Mouse (Mus musculus) kidney, embryonic 15.5 days (tissue): Measurements from ENCODE around the gene Pofut1. TPM values are rescaled to one million over a fixed set of nuclear protein-coding genes. Genes with fewer than 3 reads are reported as not detected.
"Not testable (repeated sequence)": the region's sequence is repeated elsewhere in the genome, so short reads cannot be mapped to it uniquely, and the experiment has no call there.

Experiments
- ATAC-seq: fragments of 200-750 bp; cut with Nextera tagmentation; replicated peaks from 2 replicates; pipeline ENCODE4 v1.8.0; 2017; ENCODE audit warnings: moderate TSS enrichment; ENCODE audit not compliant: low FRiP score
- H3K27ac ChIP-seq: fragments of 300-500 bp; sonication (generic); 2 replicates; pipeline ENCODE4 v1.5.1; 2015; ENCODE audit warnings: mild to moderate bottlenecking, inconsistent platforms
- H3K27me3 ChIP-seq: fragments of 300-500 bp; sonication (generic); 2 replicates; pipeline ENCODE4 v1.6.1; 2015; ENCODE audit warnings: inconsistent platforms
- H3K36me3 ChIP-seq: fragments of 300-500 bp; sonication (generic); 2 replicates; pipeline ENCODE4 v1.6.1; 2015; ENCODE audit warnings: inconsistent platforms
- H3K4me1 ChIP-seq: fragments of 300-500 bp; sonication (generic); 2 replicates; pipeline ENCODE4 v1.6.1; 2015; ENCODE audit warnings: inconsistent platforms
- H3K4me2 ChIP-seq: fragments of 300-500 bp; sonication (generic); 2 replicates; pipeline ENCODE4 v1.6.1; 2015; ENCODE audit warnings: moderate library complexity, mild to moderate bottlenecking, inconsistent platforms
- H3K4me3 ChIP-seq: fragments of 300-500 bp; sonication (generic); replicated peaks from 2 replicates; pipeline ENCODE4 v1.5.1; 2015; ENCODE audit warnings: mild to moderate bottlenecking, inconsistent platforms
- H3K9ac ChIP-seq: fragments of 300-500 bp; sonication (generic); 2 replicates; pipeline ENCODE4 v1.6.1; 2015; ENCODE audit warnings: mild to moderate bottlenecking, inconsistent platforms
- H3K9me3 ChIP-seq: fragments of 300-500 bp; sonication (generic); replicated peaks from 2 replicates; pipeline ENCODE4 v1.6.1; 2016; ENCODE audit warnings: inconsistent platforms
- WGBS: fragments of 180-500 bp; shearing (Covaris S2); methylation state at CpG from one replicate; pipeline ENCODE4 v1.1.7; 2015; ENCODE audit warnings: mixed read lengths; 5-methylcytosine and 5-hydroxymethylcytosine counted together
- polyA plus RNA-seq: library from polyadenylated mRNA; unstranded; fragments of >200 nt; fragmentation: Nextera tagmentation; extraction: Ambion mirVana; gene quantifications from 2 replicates; pipeline ENCODE4 v1.2.1, GENCODE M21; 2015

Pofut1 gene
- polyA plus RNA-seq, 1 experiment from 2014 or later, result 6.4 TPM

DNA sequence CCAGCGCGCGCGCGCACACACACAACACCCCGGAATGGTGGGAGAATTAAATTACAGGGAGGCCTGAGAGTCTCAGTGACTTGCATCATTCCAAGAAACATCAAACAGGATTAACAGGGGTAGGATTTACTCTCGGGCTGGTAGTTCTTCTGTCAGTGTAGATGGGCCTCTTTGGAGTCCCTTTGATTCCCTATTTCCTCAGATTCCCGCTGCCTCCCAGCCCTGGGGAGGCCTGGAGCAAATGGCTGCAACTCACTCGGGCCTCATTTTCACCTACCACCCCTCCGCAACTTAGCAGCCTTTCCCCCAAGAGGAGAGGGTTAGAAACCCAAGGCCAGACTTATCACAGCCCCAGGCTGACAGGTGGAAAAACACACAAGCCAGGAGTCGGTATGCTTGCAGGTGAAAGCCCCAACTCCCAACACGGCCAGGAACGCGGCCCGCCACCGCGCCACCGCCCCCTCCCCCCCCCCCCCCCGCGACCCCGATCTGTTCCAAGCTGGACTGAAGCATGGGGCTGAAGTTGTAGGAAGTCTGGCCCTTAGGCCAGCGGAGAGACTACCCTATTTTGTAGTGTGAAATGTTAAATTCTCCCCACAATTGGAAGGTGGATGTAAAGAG lies 1.4 kb upstream of the Pofut1 start:
- Histone ChIP-seq H3K4me1 (peaks cover 52% of the 10 kb centered on the region), H3K4me3 (peak overlapping the region; percentile 99), H3K36me3 (peaks cover 32% of the 10 kb centered on the region), H3K27ac (peak overlapping the region; percentile 95), H3K4me2 (peak overlapping the region; percentile 80), H3K9ac (peak overlapping the region; percentile 100), H3K9me3 (no peaks in the 10 kb centered on the region), H3K27me3 (no peaks in the 10 kb centered on the region)
- no peak for ATAC-seq
- 3% methylated on average over 21 of the region's 22 CpGs for WGBS

DNA sequence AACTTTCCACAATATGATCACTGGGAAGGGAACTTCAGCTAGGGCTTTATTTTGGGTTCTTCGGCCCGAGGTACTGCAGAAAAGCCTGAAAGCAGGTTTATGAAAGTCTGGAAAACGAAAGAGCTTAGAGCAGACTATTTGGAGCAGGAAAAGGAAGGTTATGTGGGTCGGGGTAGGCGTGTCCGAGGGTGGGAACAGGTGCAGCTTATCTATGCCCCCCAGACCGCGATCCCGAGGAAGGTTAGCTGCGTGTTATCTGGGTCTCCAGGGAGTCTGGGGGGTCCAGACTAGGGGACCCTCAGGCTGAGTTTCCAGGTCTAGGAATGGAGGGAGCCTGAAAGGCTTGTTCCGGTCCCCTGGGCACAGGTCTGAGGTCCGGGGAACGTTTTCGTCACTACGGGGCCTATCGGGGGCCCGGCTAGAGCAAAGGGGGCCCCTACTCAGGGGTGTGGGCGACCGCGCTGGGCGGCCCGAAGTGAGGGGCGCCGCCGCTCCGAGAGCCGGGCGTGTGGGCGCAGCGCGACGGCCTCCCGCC lies 565 bp upstream of the Pofut1 start:
- Histone ChIP-seq H3K4me3 (peak overlapping the region; percentile 99), H3K9ac (peak overlapping the region; percentile 100), H3K27ac (peak overlapping the region; percentile 95), H3K4me1 (peaks cover 50% of the 10 kb centered on the region), H3K9me3 (no peaks in the 10 kb centered on the region), H3K4me2 (peak overlapping the region; percentile 80), H3K36me3 (peaks cover 32% of the 10 kb centered on the region), H3K27me3 (no peaks in the 10 kb centered on the region)
- peak; percentile 74 for ATAC-seq
- WGBS, result under 1% methylated on average over 22 of the region's 33 CpGs

DNA sequence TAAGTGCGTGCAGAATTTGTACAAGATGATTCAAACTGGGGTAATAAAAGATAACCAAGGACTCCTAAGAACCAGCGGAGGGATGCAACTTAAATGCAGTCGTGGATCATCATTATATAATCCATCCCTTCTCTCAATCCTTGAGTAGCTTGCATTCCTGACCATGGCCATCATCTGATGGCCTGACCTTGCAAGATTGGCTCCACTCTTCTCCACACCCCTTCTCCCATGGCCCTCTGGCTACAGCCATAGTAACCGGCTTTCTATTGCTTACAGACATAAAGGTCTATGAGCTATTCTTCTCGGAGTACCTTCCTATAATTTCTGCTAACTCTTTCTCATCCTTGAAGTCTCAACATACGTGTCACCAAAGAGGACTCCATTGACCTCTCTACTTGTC lies 823 bp downstream of the Pofut1 start:
- Histone ChIP-seq H3K9me3 (no peaks in the 10 kb centered on the region), H3K9ac (peak overlapping the region; percentile 100), H3K27ac (peak overlapping the region; percentile 95; the same call in 1 of the 2 replicates), H3K4me3 (peak overlapping the region; percentile 99), H3K36me3 (peaks cover 32% of the 10 kb centered on the region), H3K4me1 (peaks cover 43% of the 10 kb centered on the region), H3K27me3 (no peaks in the 10 kb centered on the region), H3K4me2 (peak overlapping the region; percentile 80)
- 56% methylated on average over 6 of the region's 6 CpGs for WGBS
- no peak for ATAC-seq

DNA sequence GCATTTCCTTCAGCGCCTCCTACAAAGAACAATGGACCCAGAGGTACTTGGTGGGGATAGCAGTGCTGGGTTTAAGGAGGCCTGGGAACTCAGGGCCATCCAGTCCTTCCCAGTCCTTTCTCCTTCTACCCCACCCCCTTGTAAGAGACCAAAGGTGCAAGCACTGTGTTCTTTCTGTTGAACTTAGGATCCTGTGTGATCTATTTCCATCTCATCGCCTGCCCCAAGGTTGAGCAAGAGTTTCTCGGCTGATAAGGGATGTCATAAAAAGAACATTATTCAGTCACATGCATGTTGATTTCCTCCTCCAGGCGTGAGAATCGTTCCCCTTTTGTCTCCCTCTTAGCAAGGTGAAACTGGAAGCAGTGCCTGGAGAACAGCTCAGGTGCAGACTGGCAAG lies 8.4 kb downstream of the Pofut1 start:
- Histone ChIP-seq H3K9ac (no peak overlapping the region), H3K27ac (no peak overlapping the region), H3K4me1 (no peaks in the 10 kb centered on the region), H3K36me3 (peaks cover 76% of the 10 kb centered on the region), H3K4me3 (no peak overlapping the region), H3K9me3 (no peaks in the 10 kb centered on the region), H3K4me2 (no peak overlapping the region), H3K27me3 (no peaks in the 10 kb centered on the region)
- WGBS, result 90% methylated on average over 5 of the region's 5 CpGs
- no peak for ATAC-seq

DNA sequence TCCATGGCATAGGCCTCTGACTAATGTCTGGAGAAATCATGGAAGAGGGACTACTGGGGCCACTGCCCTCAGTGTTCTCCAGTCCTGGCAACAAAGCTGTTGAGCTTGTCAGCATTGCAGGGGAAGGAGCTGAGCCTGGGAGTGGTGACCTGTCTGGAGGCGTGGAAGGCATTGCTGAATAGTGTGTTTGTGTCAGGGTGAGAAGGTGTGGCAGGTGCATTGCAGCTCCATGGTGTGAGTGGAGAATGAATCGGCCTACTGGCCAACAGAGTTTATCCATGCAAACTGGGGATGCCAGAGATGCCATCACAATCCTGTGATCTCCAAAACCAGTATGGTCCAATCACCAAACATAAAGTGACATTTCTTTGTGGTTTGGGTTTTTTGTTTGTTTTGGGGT lies 15.3 kb downstream of the Pofut1 start:
- Histone ChIP-seq H3K9ac (no peak overlapping the region), H3K9me3 (no peaks in the 10 kb centered on the region), H3K4me2 (no peak overlapping the region), H3K4me1 (peaks cover 6% of the 10 kb centered on the region), H3K4me3 (no peak overlapping the region), H3K36me3 (peaks cover 40% of the 10 kb centered on the region), H3K27me3 (no peaks in the 10 kb centered on the region), H3K27ac (no peak overlapping the region)
- ATAC-seq, result no peak
- 87% methylated on average over 2 of the region's 2 CpGs for WGBS

DNA sequence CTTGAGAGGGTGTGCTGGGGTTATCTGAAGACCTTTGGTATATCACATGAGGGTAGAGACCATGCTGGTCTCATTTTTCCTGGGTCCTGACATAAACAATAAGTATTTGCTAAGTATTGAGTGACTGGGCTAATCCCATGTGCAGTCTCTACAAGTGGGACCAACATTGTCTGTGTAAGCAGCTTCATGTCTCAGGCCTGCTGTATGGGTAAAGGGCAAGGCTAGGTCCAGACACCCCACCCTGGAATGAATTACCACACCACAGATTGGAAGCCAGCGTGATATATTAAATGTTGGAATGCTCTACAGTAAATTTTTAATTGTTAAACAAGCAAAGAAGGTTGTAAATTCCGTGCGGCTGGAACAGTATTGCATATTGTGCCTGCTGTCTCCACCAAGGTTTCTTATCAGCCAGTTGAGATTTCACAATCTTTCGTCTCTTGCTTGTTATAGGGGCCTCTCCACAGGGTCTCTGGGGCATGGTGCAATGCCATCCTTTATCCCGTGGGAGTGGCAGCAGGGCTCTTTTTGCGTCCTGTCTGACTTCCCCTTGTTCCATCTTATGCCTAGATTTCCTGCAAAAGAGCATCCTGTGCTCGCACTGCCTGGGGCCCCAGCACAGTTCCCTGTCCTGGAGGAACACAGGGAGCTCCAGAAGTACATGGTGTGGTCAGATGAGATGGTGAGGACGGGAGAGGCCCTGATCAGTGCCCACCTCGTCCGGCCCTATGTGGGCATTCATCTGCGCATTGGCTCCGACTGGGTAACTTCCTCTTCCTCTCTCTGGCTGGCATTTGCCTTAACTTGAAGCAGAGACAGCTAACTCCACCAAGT lies 17.9 kb downstream of the Pofut1 start:
- H3K27ac ChIP-seq, result peak overlapping the region; percentile 38; the same call in 1 of the 2 replicates
- H3K27me3 ChIP-seq, result no peaks in the 10 kb centered on the region
- peaks cover 42% of the 10 kb centered on the region for H3K36me3 ChIP-seq
- WGBS, result 67% methylated on average over 12 of the region's 12 CpGs
- no peak for ATAC-seq
- no peak overlapping the region for H3K4me3 ChIP-seq
- H3K9me3 ChIP-seq, result no peaks in the 10 kb centered on the region
- H3K4me2 ChIP-seq, result no peak overlapping the region
- H3K9ac ChIP-seq, result no peak overlapping the region
- peaks cover 6% of the 10 kb centered on the region for H3K4me1 ChIP-seq

DNA sequence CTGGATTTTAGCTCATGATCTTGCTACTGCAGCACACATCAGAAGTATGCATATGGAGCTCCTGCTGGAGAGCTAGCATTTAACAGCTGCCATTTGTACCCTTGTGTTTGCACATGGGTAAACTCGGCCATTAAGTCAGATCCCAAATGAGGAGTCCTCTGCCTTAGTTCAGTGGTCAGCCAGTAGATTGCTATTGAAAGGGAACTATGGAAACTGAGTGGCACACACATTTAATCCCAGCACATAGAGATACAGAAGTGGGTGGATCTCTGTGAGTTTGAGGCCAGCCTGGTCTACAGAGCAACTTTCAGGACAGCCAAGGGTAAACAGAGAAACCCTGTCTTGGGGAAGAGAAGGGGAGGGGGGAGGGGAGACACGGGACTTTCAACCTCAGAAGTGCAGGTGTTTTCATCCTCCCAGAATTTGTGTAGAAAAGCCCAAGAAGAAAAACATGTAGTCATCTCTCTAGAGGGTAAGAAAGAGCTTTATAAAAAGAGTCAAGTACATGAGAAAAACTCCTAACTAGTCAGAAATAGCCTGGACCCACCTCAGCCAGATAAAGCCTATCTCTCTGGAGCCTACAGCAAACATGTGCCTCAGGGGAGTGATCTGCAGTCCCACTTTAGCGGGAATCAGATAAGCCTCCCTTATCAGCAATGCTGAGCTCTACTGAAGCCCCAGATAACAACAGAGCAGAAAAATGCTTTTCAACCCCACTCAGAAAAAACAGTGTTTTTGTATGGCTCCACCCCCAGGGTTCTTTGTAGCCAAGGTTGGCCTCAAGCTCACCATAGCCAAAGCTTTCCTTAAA lies 18.7 kb downstream of the Pofut1 start:
- Histone ChIP-seq H3K36me3 (peaks cover 48% of the 10 kb centered on the region), H3K27ac (peak overlapping the region; percentile 38; the same call in 1 of the 2 replicates), H3K4me3 (no peak overlapping the region), H3K9ac (no peak overlapping the region), H3K4me1 (peaks cover 6% of the 10 kb centered on the region), H3K27me3 (no peaks in the 10 kb centered on the region), H3K4me2 (no peak overlapping the region), H3K9me3 (no peaks in the 10 kb centered on the region)
- no peak for ATAC-seq
- 57% methylated on average over 3 of the region's 3 CpGs for WGBS

DNA sequence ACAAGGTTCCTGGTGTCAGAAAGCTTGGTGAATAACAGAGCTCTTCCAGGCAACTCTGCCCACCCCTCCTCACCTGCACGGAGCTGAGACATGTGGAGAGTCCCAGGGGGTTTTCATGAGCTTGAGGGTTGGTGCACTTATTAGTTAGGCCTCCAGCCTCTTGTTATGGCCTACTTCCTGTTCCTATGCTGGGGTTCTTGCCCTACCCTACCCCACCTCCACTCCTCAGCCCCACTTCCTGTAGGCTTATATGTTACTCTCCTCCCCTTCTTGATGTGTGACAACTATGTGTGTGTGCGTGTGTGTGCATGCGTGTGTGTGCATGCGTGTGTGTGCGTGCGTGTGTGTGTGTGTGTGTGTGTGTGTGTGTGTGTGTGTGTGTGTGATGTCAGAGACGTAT lies 21.7 kb downstream of the Pofut1 start:
- H3K4me1 ChIP-seq, result peaks cover 6% of the 10 kb centered on the region
- no peaks in the 10 kb centered on the region for H3K27me3 ChIP-seq
- H3K9me3 ChIP-seq, result no peaks in the 10 kb centered on the region
- ATAC-seq, result no peak
- no peak overlapping the region for H3K4me2 ChIP-seq
- 90% methylated on average over 7 of the region's 7 CpGs for WGBS
- H3K9ac ChIP-seq, result no peak overlapping the region
- H3K27ac ChIP-seq, result no peak overlapping the region
- no peak overlapping the region for H3K4me3 ChIP-seq
- H3K36me3 ChIP-seq, result peaks cover 73% of the 10 kb centered on the region

DNA sequence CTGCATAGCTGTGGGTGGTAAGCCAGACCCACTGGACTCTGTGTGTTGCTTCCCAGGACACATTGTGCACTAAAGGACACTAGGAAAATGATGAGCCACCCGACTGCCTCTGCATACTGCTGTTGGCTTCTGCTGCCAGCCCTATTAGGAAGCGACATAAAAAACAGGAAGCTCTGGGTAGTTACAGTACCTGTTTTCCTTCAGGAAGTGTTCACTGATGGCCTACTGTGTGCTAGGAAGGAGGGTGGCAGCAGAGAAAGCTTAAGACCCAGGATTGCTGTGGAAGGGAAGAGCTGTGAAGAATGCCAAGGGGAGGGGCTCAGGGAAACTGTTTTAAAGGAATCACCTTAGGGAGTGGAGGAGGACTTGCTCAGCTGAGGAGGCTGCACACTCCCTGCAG lies 26.0 kb downstream of the Pofut1 start:
- Histone ChIP-seq H3K4me1 (no peaks in the 10 kb centered on the region), H3K27me3 (no peaks in the 10 kb centered on the region), H3K36me3 (peaks cover 51% of the 10 kb centered on the region), H3K9ac (no peak overlapping the region), H3K27ac (no peak overlapping the region), H3K9me3 (no peaks in the 10 kb centered on the region), H3K4me2 (no peak overlapping the region), H3K4me3 (no peak overlapping the region)
- ATAC-seq, result no peak
- 83% methylated on average over 2 of the region's 2 CpGs for WGBS

DNA sequence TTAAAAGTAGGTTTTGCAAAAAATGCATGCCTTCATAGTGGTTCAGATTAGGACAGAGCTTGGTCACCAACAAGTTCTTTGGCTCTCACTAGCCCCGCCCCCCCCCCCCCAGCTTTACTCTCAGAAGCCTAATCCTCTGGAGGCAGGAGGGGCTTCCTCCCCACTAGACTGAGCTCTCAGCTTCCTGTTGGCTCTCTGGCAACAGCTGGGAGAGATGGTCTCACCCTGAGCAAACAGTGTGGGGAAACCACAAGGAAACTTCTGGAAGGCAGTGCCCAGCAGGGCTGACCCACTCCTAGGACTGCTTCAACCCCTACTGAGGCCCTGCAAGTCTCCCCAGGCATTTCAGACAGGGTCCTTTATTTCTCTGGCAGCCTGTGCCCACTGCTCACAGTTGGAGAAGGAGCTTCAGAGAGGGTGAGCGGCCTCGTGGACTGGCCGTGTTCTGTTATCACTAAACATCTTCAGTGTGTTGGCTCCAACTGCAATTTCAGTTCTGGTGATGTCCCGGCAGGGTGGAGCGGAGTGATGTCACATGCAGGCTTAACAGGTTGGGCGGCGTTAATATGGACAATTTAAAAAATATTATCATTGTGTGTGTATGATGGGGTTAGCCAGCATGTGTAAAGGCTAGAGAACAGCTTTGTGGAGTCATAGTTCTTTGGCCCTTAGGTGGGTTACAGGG lies 29.0 kb downstream of the Pofut1 start:
- not testable (repeated sequence) for H3K27me3 ChIP-seq, H3K4me1 ChIP-seq, H3K4me2 ChIP-seq, H3K27ac ChIP-seq, H3K4me3 ChIP-seq, ATAC-seq, H3K9me3 ChIP-seq, H3K9ac ChIP-seq
- peaks cover 22% of the 10 kb centered on the region for H3K36me3 ChIP-seq
- WGBS, result 75% methylated on average over 8 of the region's 8 CpGs

DNA sequence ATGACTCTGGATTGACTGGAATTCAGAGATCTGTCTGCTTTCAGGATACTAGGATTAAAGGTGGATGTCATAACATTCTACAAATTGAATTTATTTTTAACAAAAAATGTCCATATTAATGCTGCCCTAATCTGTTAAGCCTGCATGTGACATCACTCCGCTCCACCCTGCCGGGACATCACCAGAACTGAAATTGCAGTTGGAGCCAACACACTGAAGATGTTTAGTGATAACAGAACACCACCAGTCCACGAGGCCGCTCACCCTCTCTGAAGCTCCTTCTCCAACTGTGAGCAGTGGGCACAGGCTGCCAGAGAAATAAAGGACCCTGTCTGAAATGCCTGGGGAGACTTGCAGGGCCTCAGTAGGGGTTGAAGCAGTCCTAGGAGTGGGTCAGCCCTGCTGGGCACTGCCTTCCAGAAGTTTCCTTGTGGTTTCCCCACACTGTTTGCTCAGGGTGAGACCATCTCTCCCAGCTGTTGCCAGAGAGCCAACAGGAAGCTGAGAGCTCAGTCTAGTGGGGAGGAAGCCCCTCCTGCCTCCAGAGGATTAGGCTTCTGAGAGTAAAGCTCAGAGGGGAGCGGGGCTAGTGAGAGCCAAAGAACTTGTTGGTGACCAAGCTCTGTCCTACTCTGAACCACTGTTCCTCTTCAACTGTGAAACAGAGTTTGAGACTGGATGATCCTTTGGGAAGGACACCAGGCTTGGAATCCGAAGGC lies 33.0 kb downstream of the Pofut1 start:
- not testable (repeated sequence) for H3K4me1 ChIP-seq, ATAC-seq, H3K27ac ChIP-seq, H3K27me3 ChIP-seq, H3K4me3 ChIP-seq, H3K4me2 ChIP-seq, H3K36me3 ChIP-seq, H3K9me3 ChIP-seq, H3K9ac ChIP-seq
- WGBS, result 77% methylated on average over 6 of the region's 6 CpGs
